Mouse (Mus musculus) frontal cortex, postnatal 10 days (tissue): Measurements from ENCODE around the gene Tmem184a.

Experiments used
- DNase-seq, 2 experiments: peaks; one replicate each; pipeline ENCODE4 v3.0.0; 2022; ENCODE audit warnings: low spot score in 2 of 2, mixed read lengths in 1 of 2

Tmem184a gene

DNA sequence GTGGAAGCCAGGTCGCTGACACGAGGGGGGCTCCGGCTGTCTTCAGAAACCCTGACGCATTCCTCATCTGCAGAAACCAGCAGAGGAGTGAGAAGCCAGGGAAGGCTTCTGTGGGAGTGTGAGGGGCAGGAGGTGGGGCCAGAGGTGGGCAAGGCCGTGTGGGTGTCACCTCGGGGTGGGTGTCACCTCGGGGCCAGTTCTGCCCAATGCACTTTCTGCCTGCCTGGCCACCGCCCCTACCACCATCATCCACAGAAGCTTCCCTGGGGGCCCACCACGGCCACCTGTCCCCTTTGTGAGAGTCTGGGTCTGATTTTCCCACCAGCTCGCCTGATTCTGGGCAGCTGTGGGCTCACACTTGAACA, 6.6 kb downstream of the Tmem184a start:
- no peak for DNase-seq

DNA sequence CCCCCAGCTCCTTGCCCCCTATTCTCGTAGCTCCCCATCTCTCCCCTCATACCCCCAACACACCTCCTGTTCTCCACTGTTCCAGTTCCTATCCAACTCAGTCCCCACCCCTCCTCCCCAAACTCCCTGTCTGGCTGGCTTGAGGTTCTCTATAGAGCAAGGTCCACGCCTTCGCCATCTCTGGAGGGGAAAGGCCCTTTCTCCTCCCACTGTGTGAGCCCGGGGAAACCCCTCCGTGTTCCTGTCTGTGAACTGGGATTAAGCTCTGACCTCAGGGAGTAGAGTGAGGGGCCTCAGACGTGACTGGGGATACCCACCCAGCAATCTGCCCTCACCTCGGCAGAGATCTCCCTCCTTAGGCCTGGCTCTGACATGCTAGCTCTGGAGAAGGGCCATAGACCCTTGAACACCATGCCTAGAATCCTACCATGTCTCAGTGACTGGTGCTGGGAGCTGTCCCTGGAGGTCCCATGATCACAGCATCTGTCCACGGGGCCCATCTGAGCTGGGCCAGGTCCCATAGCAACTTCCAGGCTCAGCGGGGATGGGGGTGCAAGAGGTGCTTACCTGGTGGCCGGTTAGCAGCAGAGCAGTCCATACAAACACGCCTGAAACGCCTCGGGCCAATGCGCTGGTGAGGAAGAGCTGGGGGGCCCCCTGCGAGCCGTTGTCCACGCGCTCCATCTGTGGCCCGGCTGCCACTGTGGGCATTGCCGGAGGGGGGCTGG, 7.2 kb downstream of the Tmem184a start:
- DNase-seq, result no peak

DNA sequence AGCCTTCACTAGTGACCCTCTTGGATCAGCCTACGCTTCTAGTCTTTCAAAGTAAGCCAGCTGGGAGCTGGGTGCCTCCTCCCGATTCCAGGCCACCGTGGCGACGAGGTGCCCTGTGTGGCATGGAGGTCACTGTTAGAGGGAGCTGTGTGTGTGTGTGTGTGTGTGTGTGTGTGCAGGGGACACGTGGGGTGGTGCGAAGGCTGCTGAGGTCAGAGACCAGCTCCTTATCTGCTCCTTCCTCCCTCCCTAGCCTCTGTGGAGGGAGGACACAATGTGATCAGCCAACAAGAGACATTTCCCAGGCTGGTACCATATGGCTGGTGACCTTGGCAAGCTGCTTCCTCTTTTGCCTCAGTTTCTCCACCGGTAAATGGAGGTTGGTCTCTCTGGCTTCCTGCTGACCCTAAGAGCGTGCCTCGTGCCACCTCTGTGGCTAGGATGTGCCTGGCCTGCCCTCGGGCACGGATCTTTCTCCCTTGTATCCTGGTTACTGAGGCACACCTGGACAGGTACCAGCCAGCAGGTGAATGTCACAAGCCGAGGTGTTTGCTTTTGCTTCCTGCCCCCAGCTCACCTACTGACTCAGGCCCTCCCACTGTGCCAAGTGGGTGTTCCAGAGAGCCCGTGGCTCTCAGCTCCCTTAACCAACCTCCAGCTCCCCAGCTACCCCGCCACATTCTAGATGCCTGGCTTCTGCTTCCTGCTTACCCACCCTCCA, 7.9 kb downstream of the Tmem184a start:
- no peak for DNase-seq

DNA sequence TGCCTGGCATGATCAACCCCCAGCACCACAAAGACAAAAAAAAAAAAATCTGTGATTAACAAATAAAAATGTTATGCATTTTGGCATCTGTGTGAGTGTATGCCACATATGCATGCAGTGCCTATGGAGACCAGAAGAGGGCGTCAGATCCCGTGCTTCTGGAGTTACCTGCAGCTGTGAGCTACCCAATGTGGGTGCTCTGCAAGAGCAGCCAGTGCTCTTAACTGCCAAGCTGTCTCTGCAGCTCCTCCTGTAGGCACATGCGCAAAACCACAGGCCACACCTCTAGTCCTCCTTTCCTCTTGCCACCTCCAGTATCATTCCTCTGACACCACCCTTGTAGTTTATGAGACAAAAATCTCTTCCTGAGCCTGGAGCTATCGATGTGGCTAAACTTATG, 10.3 kb downstream of the Tmem184a start:
- DNase-seq, result no peak

DNA sequence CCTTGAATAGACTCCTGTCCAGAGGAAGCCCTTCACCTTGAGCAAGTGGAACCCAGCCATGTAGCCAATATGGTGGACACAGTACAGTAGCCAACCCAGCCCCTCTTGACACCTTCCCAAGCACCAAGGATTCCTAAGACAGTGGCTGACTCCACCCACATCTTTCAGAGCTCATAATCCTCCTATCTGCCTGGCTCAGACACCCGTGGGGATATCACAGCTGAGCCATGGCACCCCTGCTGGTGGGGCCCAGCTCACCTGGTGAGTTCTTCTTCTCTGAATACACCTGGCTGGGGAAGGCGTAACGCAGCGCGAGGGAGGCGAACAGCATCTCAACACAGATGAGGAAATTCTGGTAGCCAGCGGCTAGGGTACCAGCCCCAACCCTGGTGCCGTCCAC, 13.8 kb downstream of the Tmem184a start:
- no peak for DNase-seq

DNA sequence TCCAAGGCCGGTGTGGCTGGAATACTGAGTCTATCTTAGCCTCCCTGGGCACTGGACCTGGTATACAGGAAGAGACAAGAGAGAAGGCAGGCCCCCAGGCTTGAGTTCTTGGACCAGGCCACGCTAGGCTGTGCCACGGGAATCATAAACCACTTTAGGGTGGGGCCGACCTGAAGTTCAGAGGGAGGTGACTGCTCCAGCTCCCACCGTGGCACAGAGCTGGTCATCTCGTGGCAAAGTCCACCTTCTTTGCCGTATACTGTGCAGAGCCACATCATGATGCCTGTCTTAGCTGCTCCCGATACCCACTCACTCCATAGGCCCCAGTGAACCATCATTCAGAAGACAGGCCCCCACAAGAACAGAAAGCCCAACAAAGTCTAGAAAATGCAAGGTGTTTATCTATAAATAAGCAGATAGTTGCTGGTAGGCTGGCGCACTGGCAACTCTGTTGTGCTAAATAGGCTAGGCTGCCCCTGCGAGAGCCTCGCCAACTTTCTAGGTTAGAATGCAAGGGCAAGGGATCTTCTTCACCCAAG, 15.1 kb downstream of the Tmem184a start:
- DNase-seq, result no peak

DNA sequence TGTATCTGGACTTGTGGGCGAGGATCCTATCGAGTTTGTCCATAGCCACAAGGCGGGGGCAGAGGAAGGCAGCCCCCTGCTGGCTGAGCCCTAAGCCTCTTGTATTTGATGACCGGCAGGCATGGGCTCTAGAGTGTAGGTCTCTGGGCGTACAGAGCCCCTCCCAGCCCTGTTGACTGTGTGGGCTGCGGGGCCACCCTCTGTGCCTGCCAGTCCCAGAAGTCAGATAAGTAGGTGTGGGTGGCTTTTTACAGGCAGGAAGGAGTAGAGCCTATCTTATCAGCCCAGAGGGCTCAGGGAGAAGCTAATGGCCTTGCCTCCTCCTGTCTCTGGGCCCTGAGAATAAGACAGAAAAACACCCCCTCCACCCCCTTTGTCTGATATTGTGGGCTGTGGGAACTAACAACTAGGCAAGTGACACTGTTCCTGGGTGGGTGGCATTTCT, 15.6 kb downstream of the Tmem184a start:
- no peak for DNase-seq

DNA sequence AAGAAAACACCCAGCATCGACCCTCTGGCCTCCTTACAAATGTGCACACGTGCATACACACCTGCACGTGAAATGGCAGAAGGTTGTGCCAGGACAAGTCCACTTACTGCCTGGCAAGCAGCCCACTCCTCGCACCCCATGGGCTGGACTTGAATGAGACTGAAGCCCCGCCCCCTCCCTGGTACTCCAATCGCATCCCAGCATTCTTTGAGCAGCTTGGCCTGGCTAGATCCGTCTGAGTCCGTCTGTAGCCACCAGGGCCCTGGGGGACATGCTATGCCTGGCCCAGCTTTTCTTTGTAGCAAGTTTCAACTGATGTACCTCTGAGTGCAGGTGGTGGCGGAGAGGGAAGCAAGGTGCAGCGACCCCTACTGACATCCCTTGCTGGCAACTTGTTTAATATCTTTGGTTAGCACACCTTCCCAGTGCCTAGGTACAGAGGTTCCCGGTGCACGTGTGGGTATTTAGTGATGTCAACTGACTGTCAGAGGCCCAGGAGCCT, 16.1 kb downstream of the Tmem184a start:
- DNase-seq, result no peak

DNA sequence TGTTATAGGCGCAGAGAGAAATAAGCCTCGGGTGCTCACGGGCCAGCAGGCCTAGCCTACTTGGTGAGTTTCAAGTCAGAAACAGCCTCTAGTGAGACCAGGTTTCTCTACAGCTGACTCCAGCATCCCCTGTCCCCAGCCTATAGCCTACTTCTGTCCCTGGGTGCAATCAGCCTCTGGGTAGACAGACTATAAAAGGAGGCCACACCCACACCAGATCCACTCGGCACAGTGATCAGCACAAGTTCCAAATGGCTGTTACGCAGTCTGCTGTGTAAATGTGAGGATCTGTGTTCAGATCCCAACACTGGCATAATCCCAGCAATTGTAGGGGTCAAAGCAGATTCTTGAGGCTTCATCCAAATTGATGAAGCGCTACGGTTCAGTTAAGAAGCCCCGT, 16.6 kb downstream of the Tmem184a start:
- DNase-seq, result no peak

DNA sequence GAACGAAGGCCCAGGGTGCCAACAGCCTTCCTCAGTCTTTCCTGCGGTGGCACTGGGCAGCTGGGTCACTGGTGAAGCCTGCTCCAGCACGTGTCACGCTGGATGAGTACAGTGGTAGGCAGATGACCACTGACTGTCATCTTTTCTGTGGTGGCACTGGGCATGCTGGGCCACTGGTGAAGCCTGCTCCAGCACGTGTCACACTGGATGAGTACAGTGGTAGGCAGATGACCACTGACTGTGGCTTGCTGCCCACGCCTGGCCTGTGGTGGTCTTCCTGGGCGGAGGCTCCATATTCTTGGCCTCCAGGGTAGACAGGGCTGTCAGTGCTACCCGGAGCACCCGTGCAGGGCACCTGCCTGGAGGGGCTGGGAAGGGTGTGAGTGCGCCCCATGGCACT, 17.8 kb downstream of the Tmem184a start:
- DNase-seq, result no peak

DNA sequence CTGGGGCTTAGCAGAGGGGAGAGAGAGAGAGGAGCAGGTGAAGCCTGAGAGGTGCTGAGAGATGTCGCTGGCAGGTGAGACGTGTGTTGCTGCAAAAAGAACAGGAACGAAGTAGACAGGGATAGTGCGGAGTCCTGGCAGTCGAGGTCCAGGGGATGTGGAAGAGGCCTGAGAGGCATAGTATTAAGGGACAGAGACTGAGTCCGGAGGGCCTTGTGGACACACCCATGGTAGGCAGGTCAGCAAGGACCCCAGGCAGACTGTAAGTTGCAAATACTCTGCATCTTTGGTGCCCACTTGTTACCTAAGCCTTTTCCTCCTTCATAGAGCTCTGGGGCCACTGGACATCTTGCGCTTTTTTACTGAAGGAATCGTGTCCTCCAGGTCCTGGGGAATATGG, 18.5 kb downstream of the Tmem184a start:
- DNase-seq, result no peak

DNA sequence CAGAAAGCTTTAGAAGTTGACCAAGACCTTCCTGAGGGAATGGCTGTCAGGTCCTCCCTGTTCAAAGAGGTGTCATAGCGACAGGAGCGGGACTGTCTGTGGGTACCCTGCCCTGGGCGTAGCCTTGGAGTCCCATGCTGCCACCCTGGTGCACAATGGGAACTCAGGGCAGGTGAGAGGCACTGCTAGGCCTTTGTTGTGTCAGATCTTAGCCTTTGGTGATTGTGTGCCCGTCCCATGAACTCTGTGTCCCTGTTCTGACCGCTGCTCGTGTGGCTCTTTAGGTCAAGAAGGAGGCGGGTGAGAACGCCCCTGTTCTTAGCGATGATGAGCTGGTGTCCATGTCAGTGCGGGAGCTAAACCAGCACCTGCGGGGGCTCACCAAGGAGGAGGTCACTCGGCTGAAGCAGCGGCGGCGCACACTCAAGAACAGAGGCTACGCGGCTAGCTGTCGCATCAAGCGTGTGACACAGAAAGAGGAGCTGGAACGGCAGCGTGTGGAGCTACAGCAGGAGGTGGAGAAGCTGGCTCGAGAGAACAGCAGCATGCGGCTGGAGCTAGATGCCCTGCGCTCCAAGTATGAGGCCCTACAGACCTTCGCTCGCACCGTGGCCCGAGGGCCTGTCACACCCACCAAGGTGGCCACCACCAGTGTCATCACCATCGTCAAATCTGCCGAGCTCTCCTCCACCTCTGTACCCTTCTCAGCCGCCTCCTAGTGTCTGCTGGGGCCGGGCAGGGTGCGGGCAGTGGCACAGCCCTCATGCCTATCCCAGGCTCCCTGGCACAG, 19.7 kb downstream of the Tmem184a start:
- DNase-seq, result no peak

DNA sequence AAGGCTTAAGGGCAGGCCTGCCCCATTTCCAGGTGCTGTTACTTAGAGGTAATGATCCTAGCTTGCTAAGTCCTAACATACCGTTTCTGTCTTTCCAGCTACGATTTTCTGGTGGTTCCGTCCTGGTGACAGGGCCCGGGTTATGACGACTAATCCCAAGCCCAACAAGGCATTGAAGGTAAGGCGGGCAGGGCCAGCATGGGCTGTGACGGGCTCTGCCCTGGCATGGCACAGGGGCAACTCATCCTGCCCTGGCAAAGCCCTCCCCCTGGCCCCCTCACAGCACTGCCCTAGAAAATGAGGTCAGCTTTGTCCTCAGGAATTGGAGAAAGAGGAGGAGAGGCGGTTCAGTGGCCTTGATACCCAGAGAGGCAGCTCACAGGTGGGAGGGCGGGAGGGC, 20.7 kb downstream of the Tmem184a start:
- DNase-seq, result no peak

DNA sequence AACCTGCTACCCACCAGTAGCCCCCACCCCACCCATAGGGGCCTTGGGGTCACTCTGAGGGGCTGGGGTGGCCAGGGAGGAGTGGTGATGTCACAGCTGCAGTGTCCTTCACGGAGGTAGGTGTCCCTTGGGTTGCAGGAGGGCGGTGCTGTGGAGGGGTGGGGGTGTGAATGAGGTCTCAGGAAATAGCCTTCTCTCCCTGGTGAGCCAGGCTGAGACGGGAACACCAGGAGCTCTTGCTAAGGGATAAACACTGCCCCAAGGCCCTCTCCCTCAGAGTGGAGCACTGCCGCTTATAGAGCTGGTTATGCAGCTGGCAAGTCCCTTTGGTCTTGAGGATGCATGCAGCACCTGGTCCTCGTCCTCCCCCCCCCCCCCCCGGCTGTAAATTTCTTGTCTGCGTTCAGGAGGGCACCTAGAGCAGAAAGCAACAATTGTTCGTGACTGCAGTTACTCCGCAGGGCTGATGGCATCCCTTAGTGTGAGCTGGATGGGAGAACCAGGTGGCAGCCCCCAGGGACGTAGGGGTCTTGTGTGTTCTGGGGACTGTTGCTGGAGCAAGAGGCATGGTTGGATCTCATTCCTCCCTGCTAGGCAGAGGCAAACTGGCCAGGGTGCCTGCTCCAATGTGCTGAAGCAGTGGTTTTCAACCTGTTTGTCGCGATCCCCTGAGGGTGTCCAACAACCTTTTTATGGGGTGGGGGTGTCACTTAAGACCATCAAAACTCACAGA, 21.4 kb downstream of the Tmem184a start:
- no peak for DNase-seq

DNA sequence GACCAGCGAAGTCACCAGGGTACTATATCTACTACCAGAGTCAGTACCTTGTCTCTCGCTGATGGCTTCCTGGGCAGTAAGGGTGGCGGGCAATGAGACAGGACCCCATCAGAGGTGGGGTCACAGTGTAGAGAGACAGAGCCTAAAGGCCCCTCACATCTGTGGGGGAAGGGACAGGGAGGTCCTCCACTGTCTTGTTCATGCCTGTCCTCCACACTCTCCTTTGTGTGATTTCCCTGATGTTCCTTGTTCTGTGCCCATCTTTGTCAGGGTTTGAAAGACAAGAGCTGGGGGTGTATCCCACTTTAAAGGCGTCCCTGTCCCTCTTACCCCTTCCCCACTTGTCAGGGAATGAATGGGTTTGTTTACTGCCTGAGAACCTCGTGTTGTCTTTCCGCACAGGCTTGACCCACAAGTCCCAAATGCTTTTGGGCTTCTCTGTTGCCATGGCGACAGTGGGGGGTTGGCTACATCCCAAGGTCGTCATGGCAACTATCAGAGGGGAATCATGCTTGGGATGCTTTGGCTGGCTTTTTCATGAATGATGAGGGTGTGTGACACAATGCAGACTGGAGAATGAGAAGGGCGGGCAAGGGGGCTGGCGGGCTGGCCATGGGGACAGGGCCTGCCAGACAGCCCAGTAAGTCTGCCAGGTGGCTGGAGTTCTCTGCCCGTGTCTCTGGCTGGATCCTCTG, 22.1 kb downstream of the Tmem184a start:
- DNase-seq, result peak; percentile 82 to 86

DNA sequence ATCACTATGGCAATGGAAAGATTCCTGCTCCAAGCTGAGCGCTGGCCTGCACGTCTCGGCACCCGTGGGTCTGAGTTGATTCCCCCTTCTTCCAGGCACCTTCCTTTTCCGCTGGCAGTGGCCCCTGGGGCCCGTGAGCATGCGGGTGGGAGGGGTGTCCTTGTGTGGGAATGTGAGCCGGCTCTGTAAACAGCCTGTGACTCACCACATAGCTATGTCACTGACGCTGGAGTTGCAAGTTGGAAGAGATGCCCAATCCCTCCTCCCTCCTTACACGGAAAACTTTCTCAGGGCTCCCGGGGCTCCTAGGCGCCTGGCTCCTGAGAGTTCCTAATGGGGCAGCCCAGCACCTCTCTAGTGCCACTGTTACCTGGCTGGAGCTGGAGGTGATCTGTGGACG, 22.8 kb downstream of the Tmem184a start:
- DNase-seq, result peak; percentile 49 to 63

DNA sequence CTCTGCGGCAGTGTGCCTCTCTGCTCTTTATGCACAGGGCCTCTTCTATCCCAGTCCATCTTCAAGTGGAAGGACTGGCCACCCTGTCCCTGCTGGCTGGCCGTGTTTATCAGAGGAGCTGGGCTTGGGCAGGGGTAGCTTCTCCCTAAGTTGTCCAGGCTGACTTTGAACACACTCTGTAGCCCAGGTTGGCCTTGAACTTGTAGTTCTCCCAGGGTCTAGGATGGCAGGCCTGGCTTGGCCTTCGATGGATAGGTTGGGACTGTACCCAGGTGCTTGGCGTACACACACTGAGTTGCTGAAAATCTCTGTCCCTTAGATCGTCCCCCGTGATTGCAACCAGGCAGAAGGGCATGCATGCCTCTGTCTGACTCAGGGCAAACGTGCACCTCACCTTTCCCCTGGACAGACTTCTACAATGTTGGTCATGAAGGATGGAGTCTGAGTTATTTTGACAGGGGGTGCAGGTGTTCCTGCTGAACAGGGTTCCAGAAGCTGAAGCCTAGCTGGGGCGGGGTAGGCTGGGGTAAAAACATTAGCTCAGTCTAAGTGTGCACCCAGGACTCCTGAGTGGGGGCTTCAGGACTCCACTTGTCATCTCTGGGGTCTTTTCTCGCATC, 23.6 kb downstream of the Tmem184a start:
- DNase-seq, result no peak

DNA sequence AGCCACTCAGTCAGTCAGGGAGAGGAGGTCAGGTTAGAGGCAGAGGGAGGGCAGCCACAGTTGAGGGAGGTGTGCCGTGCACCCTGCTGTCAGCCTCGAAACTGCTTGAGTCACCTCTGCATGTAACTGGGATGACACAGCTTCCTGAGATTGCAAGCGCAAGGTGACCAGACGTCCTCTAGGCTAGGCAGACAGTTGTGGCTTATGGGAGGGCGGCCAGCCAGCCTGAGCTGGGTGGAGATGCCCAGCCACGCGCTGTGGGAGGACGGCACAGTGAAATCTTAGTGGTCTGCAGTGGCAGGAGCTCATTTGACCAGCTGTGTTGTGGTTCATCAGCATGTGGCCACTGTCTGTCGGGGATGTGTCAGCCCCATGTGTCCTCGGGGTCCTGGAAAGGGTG, 24.8 kb downstream of the Tmem184a start:
- DNase-seq, result no peak

DNA sequence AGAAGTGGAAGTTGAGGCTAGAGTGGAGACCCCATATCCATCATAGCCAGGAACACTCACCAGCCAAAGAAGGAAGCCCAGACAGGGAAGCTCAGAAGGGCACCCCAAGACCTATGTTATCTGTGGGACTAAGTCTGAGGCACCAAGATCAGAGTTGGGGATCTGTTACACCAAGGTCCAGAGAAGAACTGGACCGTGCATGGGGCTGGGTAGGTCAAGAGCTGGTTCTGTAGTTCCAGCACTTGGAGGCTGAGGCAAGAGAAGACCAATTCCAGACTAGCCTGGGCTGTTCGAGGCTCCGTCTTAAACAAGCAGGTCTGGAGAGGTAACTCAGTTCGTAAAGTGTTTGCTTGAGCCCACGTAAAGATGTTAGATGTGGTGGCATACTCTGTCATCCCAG, 25.6 kb downstream of the Tmem184a start:
- no peak for DNase-seq

DNA sequence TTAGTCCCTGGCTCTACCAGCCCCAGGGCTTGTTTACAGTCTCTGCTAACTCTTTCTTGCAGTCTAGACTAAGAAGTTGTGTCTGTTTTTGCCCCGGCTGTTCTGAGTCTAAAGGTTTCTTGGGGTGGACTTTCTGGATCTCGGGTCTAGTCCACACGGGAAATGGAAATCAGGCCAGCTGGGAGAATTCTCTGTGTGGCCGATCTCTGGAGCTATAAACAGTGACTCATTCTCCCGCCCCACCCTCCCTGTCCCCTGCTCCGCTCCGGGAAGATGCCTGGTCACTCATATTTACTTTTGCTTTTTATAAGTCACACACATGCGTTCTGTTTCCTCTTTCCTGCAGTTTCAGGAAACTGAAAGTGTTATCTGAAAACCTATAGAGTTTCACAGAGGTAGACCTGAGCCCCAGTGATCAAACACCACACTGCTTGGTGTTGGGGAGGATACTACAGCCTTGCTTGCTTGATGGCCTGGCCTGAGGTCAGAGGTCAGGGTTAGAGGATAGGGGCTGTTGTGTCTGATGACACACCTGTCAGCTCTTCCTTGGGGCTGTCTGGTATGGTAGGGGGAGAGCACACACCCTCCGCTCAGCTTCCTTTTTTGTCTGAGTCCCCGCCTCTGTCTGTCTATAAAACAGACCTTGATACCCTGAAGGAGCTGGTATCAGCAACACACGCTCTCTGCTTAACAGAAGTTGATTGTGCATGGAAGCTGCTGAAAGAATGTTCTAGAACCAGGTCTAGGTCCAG, 26.2 kb downstream of the Tmem184a start:
- no peak for DNase-seq
